Mouse (Mus musculus): ENCODE measurements around the gene Rpl27a.

DNA sequence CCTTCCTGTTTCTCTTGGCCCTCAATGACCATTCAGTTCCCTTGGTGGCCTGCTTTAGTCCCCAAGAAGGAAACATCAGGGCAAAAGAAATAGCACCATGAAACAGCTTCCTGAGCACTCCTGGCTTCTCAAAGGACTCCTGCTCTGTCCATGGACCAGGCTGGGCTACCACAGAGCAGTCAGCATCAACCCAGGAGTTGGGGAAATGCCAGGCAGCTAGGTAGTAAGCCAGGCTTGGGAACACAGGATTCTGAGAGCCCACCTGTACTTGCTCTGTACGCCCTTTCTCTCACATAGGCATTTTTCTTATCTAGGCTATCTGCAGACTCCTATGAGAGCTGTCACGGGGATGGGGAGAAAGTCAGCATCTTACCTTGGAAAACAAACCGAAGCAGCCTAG lies 16.0 kb downstream of the Rpl27a start:
- TF ChIP-seq POLR2A (IDR thresholded peaks at IDR 0.05; ENCODE audit: insufficient read depth, low read length) (no peak), EP300 (IDR thresholded peaks at IDR 0.05; ENCODE audit: insufficient read depth, low read depth, low read length) (no peak)
